Mouse (Mus musculus) thymus, adult 2 months (tissue): Measurements from ENCODE around the gene Grip1. TPM values are rescaled to one million over a fixed set of nuclear protein-coding genes. Genes with fewer than 3 reads are reported as not detected.

ENCODE experiments used
- DNase-seq: peaks from one replicate; pipeline ENCODE4 v3.0.0; 2021
- H3K27ac ChIP-seq: fragments of 200-500 bp; 2 replicates; pipeline ENCODE4 v1.5.1; 2012; ENCODE audit warnings: low read length, control low read depth; ENCODE audit not compliant: control insufficient read depth, insufficient read depth
- H3K27me3 ChIP-seq: fragments of 200-500 bp; 2 replicates; pipeline ENCODE4 v1.6.1; 2012; ENCODE audit warnings: mild to moderate bottlenecking, low read length, moderate library complexity, mixed read lengths; ENCODE audit not compliant: control insufficient read depth, insufficient read depth
- H3K36me3 ChIP-seq: fragments of 200-500 bp; 2 replicates; pipeline ENCODE4 v1.6.1; 2012; ENCODE audit warnings: mild to moderate bottlenecking, low read length, moderate library complexity; ENCODE audit not compliant: control insufficient read depth, insufficient read depth
- H3K4me1 ChIP-seq: fragments of 200-500 bp; replicated peaks from 2 replicates; pipeline ENCODE4 v1.6.1; 2012; ENCODE audit warnings: low read length; ENCODE audit not compliant: control insufficient read depth, insufficient read depth
- H3K4me3 ChIP-seq: fragments of 200-500 bp; 2 replicates; pipeline ENCODE4 v1.5.1; 2012; ENCODE audit warnings: mild to moderate bottlenecking, low read length, control low read depth, moderate library complexity; ENCODE audit not compliant: control insufficient read depth, insufficient read depth
- CTCF ChIP-seq: fragments of 200-500 bp; IDR thresholded peaks from 2 replicates; pipeline ENCODE4 v1.5.1; 2012; ENCODE audit warnings: mild to moderate bottlenecking, control low read depth, low read length, moderate library complexity, borderline replicate concordance; ENCODE audit not compliant: control insufficient read depth, poor library complexity, insufficient read depth; ENCODE audit errors: extremely low read depth
- POLR2A ChIP-seq: fragments of 200-500 bp; IDR thresholded peaks from 2 replicates; pipeline ENCODE4 v1.6.1; 2012; ENCODE audit warnings: mild to moderate bottlenecking, low read length, control low read depth, moderate library complexity; ENCODE audit not compliant: control insufficient read depth, poor library complexity, insufficient read depth; ENCODE audit errors: extremely low read depth
- WGBS: fragments of 180-500 bp; shearing (Covaris S2); methylation state at CpG from one replicate; pipeline ENCODE4 v1.1.7; 2018; 5-methylcytosine and 5-hydroxymethylcytosine counted together
- polyA plus RNA-seq: library from polyadenylated mRNA; depleted of rRNA; stranded (reverse); fragments of >200 nt; gene quantifications from 2 replicates; pipeline ENCODE4 v1.2.3, GENCODE M21; 2012

The Grip1 gene
- polyA plus RNA-seq, 1 experiment: 0.47 TPM

DNA sequence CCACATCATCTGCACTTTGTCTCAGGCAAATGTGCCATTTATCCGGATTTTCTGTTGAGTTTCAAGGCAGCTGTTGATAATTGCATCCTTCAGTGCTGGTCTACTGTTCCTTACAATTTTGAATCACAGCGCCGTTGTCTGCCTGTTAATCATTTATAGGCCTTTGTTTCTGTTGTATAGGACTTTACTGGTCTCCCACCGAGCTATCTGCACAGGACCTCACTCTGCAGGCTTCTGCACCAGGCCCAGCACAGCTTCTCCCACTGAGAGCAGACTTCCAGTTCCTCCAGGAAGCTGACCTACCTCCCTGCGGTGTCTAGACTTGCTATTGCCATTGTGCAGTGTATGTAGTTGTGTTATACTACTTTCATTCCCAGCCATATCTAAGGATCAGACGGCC, 11.9 kb upstream of the Grip1 start:
- Histone ChIP-seq H3K27ac (no peak overlapping the region), H3K4me1 (no peaks in the 10 kb centered on the region), H3K4me3 (no peak overlapping the region), H3K27me3 (no peaks in the 10 kb centered on the region), H3K36me3 (no peaks in the 10 kb centered on the region)
- TF ChIP-seq POLR2A (no peak), CTCF (no peak)
- no peak for DNase-seq
- 77% methylated on average over 6 of the region's 6 CpGs for WGBS

DNA sequence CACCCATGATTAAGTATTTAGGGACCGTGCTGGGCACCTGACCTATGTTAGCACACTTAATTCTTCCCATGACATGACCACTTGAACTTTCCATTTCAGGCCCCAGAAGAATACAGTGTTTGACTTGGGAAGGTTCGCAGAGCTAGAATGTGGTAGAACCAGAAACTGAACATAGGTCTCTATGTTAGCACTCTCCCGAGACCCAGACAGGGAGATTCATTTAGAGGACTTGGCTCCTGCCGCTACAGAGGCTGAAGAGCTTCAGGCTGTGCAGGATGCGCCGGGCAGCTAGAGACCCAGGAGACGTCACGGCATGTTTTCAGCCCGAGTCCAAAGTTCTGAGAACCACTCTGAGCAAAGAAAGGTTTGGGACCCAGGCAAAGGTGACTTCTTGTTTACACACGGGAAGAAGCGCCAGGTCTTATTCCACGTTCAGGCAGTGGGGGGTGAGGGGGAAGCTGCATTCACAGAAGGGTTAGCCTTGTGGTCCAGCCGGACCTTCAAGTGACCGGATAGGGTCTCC, 6.2 kb upstream of the Grip1 start:
- TF ChIP-seq CTCF (no peak), POLR2A (no peak)
- Histone ChIP-seq H3K4me1 (no peaks in the 10 kb centered on the region), H3K27ac (no peak overlapping the region), H3K4me3 (no peak overlapping the region), H3K36me3 (no peaks in the 10 kb centered on the region), H3K27me3 (no peaks in the 10 kb centered on the region)
- 84% methylated on average over 14 of the region's 14 CpGs for WGBS
- no peak for DNase-seq

DNA sequence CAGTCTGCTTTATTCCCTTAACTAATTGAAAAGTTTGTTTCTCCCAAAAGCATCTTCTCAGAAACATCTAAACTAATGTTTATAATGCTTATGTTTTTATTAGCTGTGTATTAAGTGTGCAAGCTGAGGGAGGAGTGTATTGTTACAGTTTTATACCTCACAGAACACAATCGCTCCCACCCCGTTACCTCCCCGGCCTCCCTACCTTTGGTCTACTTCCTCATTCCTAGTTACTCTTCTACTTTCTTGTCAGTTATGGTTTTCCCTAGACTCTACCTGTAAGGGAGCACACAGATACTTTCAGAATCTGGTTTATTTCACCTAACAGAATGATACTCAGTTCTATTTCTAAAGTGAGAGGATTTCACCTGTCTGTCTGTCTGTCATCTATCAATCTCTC, 5.7 kb upstream of the Grip1 start:
- no peak overlapping the region for H3K4me3 ChIP-seq
- H3K4me1 ChIP-seq: no peaks in the 10 kb centered on the region
- 16% methylated on average over 3 of the region's 3 CpGs for WGBS
- TF ChIP-seq POLR2A (no peak), CTCF (no peak)
- H3K27ac ChIP-seq: no peak overlapping the region
- no peaks in the 10 kb centered on the region; the same call in 1 of the 2 replicates for H3K27me3 ChIP-seq
- DNase-seq: no peak
- no peaks in the 10 kb centered on the region for H3K36me3 ChIP-seq

DNA sequence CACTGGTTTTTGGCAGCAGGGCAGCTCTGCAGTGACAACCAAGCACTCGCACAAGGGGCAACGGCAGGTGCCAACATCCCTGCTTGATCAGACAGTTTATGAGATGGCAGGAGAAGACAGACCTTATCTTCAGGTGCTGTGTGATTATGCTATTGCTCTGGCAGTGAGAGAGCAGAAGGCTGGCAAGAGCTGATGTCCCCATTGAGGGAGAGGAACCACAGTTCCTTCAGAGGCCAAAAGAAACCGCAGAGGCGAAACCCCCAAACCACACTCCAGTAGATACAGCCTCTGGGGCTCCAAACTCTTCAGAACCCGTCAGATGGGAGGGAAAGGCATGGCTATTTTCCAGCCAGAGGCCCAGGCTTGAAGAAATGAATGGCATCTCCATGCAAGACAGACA, 932 bp upstream of the Grip1 start:
- Histone ChIP-seq H3K4me1 (no peaks in the 10 kb centered on the region), H3K4me3 (no peak overlapping the region), H3K27ac (no peak overlapping the region), H3K36me3 (no peaks in the 10 kb centered on the region), H3K27me3 (peaks cover 2% of the 10 kb centered on the region)
- no peak for TF ChIP-seq CTCF
- TF ChIP-seq POLR2A: no peak
- WGBS: 4% methylated on average over 5 of the region's 5 CpGs
- DNase-seq: no peak

DNA sequence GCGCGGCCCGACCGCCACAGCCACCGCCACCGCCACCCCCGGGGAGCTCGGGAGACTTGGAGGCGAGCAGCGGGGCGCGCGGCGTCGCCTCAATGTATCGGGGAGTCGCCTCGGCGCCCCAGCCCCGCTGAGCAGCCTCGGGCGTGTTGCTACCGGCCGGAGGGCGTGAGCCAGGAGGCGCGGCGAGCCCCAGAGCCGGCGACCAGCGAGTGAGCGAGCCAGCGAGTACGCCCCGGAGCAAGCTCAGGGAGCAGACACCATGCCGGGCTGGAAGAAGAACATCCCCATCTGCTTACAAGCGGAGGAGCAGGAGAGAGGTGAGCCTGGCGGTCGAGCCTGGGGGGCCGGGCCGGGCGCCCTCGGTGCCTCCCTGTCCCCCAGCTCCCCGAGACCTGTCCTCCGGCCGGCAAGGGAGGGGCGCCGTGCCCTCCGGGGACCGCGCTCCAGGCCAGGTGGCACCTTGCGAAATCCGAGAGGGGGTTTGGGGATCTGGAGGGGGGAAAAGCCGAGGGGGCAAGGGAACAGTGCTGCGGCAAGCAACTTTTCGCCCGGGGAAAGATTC, 557 bp downstream of the Grip1 start:
- H3K4me1 ChIP-seq: no peaks in the 10 kb centered on the region
- TF ChIP-seq POLR2A (no peak), CTCF (no peak)
- peak overlapping the region; percentile 11 for H3K4me3 ChIP-seq
- H3K27me3 ChIP-seq: peaks cover 2% of the 10 kb centered on the region
- DNase-seq: no peak
- no peaks in the 10 kb centered on the region for H3K36me3 ChIP-seq
- 1% methylated on average over 54 of the region's 57 CpGs for WGBS
- H3K27ac ChIP-seq: no peak overlapping the region

DNA sequence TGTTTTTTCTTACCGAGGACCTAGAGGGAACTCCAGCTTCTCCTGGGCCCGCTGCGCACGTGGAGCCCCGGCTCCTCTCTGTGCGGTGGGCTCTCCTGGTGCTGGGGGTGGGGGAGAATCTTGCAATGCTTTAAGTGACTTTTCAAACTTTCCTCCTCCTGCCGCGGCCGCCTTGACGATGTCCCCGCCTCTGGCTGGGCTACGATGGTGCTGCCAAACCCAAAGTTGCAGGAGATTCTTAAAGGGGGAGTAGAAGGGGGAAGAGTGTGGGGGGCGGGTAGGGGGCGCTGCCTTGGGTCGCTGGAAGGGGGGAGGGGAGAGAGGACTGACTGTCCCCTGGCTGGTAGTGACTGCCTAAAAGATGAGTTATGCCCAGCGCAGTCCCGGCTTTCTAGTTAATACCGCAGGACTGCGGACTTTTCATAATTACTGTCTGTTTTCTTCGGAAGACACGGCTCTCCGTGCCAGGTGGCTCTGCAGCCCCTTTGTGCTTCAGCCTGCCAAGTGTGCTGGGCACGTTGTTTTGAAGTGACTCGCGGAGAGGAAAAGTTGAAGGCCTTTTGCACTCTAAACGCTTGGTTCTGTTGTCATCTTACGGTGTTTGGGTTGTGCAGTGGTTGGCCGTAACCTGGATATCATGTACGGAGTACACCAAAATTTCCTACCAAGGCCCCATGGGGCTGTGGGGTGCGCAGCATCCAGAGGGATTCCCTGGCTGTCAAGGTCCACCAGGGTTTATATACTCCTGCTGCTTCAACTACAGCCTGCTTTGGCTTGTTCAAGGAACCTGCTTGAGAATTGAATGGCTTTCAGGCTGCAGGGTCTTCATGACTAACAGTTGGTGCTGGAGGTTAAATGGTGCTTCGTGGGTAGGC, 1.3 kb downstream of the Grip1 start:
- no peak for DNase-seq
- TF ChIP-seq CTCF (no peak), POLR2A (no peak)
- H3K27ac ChIP-seq: no peak overlapping the region
- peaks cover 2% of the 10 kb centered on the region for H3K27me3 ChIP-seq
- H3K36me3 ChIP-seq: no peaks in the 10 kb centered on the region
- 4% methylated on average over 30 of the region's 31 CpGs for WGBS
- H3K4me1 ChIP-seq: no peaks in the 10 kb centered on the region
- H3K4me3 ChIP-seq: 0 out of 2 replicates have a peak overlapping the region, but pooled peaks have one; percentile 11

DNA sequence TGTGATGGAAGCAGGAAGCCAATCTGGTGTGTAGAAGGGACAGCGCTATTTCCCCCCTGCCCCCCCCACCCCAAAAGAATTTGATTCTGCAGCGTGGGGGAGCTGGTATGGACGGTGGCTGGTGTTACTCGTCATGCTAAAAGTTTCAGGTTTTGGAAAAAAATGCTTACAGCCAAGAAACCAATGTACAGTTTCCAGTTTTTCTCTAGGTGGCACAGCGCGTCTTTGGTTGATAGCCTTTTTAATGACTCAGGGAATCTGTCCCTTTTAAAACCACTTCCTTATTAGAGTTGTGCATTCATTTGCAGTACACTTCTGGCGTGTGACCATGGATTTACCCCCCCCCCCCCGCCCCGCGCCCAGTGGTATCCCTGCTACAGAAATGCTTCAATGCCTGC, 1.9 kb downstream of the Grip1 start:
- no peak for DNase-seq
- Histone ChIP-seq H3K4me3 (no peak overlapping the region), H3K27me3 (peaks cover 2% of the 10 kb centered on the region)

More for the DNA sequence above, 1.9 kb downstream of the Grip1 start:
- Histone ChIP-seq H3K4me1 (no peaks in the 10 kb centered on the region), H3K36me3 (no peaks in the 10 kb centered on the region), H3K27ac (no peak overlapping the region)
- WGBS: 4% methylated on average over 10 of the region's 10 CpGs
- no peak for TF ChIP-seq POLR2A
- no peak for TF ChIP-seq CTCF
